Mouse (Mus musculus): ENCODE results near the gene Plgrkt. TPM values are rescaled to one million over a fixed set of nuclear protein-coding genes. Genes with fewer than 3 reads are reported as not detected.
A peak's percentile ranks its signal among the peaks of the same experiment; 100 is the strongest.

Plgrkt gene
- total and polyA plus RNA-seq, 2 experiments from 2014 or later: 53.5 to 55.6 TPM

- H3K27ac ChIP-seq (ENCODE audit: low read depth): no peak overlapping the region
- no peaks in the 10 kb centered on the region; the same call in 1 of the 2 replicates for H3K4me1 ChIP-seq (ENCODE audit: control insufficient read depth, insufficient read depth)
- H3K36me3 ChIP-seq (replicated peaks; ENCODE audit: control insufficient read depth, insufficient read depth, low read length): no peaks in the 10 kb centered on the region
- DNase-seq (ENCODE audit: low spot score): no peak
- WGBS: 86% methylated on average over 2 of the region's 2 CpGs
- no peaks in the 10 kb centered on the region for H3K9me3 ChIP-seq (replicated peaks; ENCODE audit: control insufficient read depth, low read length)
- H3K9ac ChIP-seq (replicated peaks; ENCODE audit: low read depth, low read length): no peak overlapping the region
- no peaks in the 10 kb centered on the region for H3K27me3 ChIP-seq (ENCODE audit: control insufficient read depth, insufficient read depth, low read length)
- ATAC-seq (ENCODE audit: insufficient read depth, low read depth): no peak
- TF ChIP-seq CTCF (IDR thresholded peaks at IDR 0.05; ENCODE audit: low read depth): no peak
- TF ChIP-seq EP300 (IDR thresholded peaks at IDR 0.05; ENCODE audit: low read depth): no peak
- no peak overlapping the region for H3K4me2 ChIP-seq (ENCODE audit: low read depth, low read length)
- no peak overlapping the region for H3K4me3 ChIP-seq (ENCODE audit: low read depth, low read length)
Observed at GRCm38 (mm10) chr19:29368041-29368440, 851 bp upstream of the Plgrkt start.

DNA sequence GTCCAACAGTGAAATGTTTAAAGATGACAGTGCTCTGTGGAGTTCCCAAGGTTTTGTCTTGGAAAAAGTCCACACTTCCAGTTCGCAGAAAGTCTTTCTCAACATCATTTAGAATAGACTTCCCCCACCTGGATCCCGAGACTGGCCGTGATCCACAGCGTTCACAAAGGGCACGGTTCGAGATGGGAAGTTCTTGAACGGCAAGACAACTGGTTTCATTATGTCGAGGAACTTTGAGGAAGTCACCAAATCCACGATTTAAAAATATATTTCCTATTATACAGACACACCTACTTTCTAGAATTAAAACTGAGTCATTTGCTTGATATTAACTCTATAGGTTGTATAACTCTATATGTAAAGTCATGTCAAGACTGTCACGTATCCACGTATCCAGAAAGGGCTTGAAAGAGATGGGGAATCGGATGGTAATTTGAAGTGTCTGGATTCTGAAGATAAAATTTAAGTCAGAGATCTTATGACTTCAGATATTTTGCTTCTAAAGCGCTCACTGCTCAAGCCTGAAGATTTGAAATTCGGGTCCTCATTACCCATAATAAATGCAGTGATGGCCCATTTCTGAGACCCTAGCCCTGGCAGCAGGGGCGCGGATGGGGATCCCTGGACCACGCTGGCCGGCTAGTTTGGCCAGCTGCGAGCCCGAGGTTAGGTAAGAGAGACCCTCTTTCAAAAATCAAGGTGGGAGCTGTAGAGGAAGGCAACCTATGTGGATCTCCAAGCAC, 793 bp downstream of the Plgrkt start:
- H3K27me3 ChIP-seq (ENCODE audit: control insufficient read depth, insufficient read depth, low read length): no peaks in the 10 kb centered on the region
- no peaks in the 10 kb centered on the region for H3K9me3 ChIP-seq (replicated peaks; ENCODE audit: control insufficient read depth, low read length)
- H3K4me2 ChIP-seq (ENCODE audit: low read depth, low read length): peak overlapping the region; percentile 89
- TF ChIP-seq EP300 (IDR thresholded peaks at IDR 0.05; ENCODE audit: low read depth): no peak
- no peak for TF ChIP-seq CTCF (IDR thresholded peaks at IDR 0.05; ENCODE audit: low read depth)
- DNase-seq (ENCODE audit: low spot score) (no peak), ATAC-seq (ENCODE audit: insufficient read depth, low read depth) (no peak)
- peak overlapping the region; percentile 66 for H3K27ac ChIP-seq (ENCODE audit: low read depth)
- peaks cover under 1% of the 10 kb centered on the region; the same call in 1 of the 2 replicates for H3K4me1 ChIP-seq (ENCODE audit: control insufficient read depth, insufficient read depth)
- WGBS: 45% methylated on average over 20 of the region's 20 CpGs
- no peaks in the 10 kb centered on the region for H3K36me3 ChIP-seq (replicated peaks; ENCODE audit: control insufficient read depth, insufficient read depth, low read length)
- H3K4me3 ChIP-seq (ENCODE audit: low read depth, low read length): peak overlapping the region; percentile 71
- H3K9ac ChIP-seq (replicated peaks; ENCODE audit: low read depth, low read length): peak overlapping the region; percentile 51

DNA sequence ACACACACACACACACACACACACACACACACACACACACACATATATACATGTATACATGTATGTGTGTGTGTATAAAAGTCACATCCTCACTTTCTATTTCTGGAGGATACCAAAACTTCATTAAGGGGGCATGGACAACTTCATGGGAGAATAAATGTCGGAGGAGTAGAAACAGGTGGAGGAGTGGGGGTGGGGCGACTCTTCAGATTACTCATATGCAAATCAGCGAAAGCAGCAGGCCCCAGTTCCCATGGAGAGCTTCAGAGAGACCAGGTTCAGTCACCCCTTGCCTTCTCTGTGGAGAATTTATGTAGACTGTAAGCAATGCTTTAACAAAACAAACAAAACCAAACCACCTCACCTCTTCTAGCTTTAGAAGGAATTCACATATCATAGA, 2.1 kb downstream of the Plgrkt start:
- Histone ChIP-seq H3K4me3 (ENCODE audit: low read depth, low read length) (no peak overlapping the region), H3K27me3 (ENCODE audit: control insufficient read depth, insufficient read depth, low read length) (no peaks in the 10 kb centered on the region), H3K27ac (ENCODE audit: low read depth) (no peak overlapping the region), H3K36me3 (replicated peaks; ENCODE audit: control insufficient read depth, insufficient read depth, low read length) (no peaks in the 10 kb centered on the region), H3K9ac (replicated peaks; ENCODE audit: low read depth, low read length) (no peak overlapping the region), H3K4me1 (ENCODE audit: control insufficient read depth, insufficient read depth) (peaks cover 6% of the 10 kb centered on the region; the same call in 1 of the 2 replicates), H3K9me3 (replicated peaks; ENCODE audit: control insufficient read depth, low read length) (no peaks in the 10 kb centered on the region), H3K4me2 (ENCODE audit: low read depth, low read length) (no peak overlapping the region)
- TF ChIP-seq CTCF (IDR thresholded peaks at IDR 0.05; ENCODE audit: low read depth) (no peak), EP300 (IDR thresholded peaks at IDR 0.05; ENCODE audit: low read depth) (no peak)
- no peak for DNase-seq (ENCODE audit: low spot score)
- no peak for ATAC-seq (ENCODE audit: insufficient read depth, low read depth)
- 27% methylated on average over 3 of the region's 3 CpGs for WGBS

- no peak overlapping the region for H3K4me2 ChIP-seq (ENCODE audit: low read depth, low read length)
- WGBS: 78% methylated on average over 5 of the region's 5 CpGs
Observed at GRCm38 (mm10) chr19:29364076-29364475, 3.1 kb downstream of the Plgrkt start.

DNA sequence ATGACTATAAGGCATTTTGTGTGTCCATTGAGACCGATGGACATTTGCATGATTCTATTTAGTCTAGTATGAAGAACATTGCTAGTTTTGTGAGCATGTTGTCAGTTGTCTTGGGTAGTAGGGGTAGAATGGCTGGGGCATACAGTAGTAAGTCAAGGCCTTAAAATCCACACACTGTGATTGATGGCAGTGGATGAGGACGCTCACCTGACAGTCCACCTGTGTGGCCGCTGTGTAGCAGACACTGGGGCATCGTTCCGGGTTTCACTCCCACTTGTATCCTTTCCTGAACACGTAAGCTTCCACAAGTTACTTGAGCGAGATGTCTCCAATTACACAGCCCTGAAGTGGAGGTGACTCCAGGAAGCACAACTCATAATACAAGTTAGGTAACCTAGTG, 3.6 kb downstream of the Plgrkt start:
- DNase-seq (ENCODE audit: low spot score): no peak
- TF ChIP-seq EP300 (IDR thresholded peaks at IDR 0.05; ENCODE audit: low read depth): no peak
- TF ChIP-seq CTCF (IDR thresholded peaks at IDR 0.05; ENCODE audit: low read depth): no peak
- Histone ChIP-seq H3K9me3 (replicated peaks; ENCODE audit: control insufficient read depth, low read length) (no peaks in the 10 kb centered on the region), H3K4me1 (ENCODE audit: control insufficient read depth, insufficient read depth) (peaks cover 6% of the 10 kb centered on the region; the same call in 1 of the 2 replicates), H3K27ac (ENCODE audit: low read depth) (no peak overlapping the region), H3K4me3 (ENCODE audit: low read depth, low read length) (no peak overlapping the region), H3K9ac (replicated peaks; ENCODE audit: low read depth, low read length) (no peak overlapping the region), H3K27me3 (ENCODE audit: control insufficient read depth, insufficient read depth, low read length) (no peaks in the 10 kb centered on the region), H3K36me3 (replicated peaks; ENCODE audit: control insufficient read depth, insufficient read depth, low read length) (no peaks in the 10 kb centered on the region), H3K4me2 (ENCODE audit: low read depth, low read length) (no peak overlapping the region)
- no peak for ATAC-seq (ENCODE audit: insufficient read depth, low read depth)
- WGBS: 87% methylated on average over 7 of the region's 7 CpGs

More at GRCm38 (mm10) chr19:29364076-29364475, 3.1 kb downstream of the Plgrkt start:
- no peak overlapping the region for H3K9ac ChIP-seq (replicated peaks; ENCODE audit: low read depth, low read length)
- H3K36me3 ChIP-seq (replicated peaks; ENCODE audit: control insufficient read depth, insufficient read depth, low read length): no peaks in the 10 kb centered on the region
- no peak for ATAC-seq (ENCODE audit: insufficient read depth, low read depth)
- no peaks in the 10 kb centered on the region for H3K9me3 ChIP-seq (replicated peaks; ENCODE audit: control insufficient read depth, low read length)
- no peak overlapping the region for H3K27ac ChIP-seq (ENCODE audit: low read depth)
- H3K4me1 ChIP-seq (ENCODE audit: control insufficient read depth, insufficient read depth): peaks cover 6% of the 10 kb centered on the region; the same call in 1 of the 2 replicates
- H3K4me3 ChIP-seq (ENCODE audit: low read depth, low read length): no peak overlapping the region
- no peaks in the 10 kb centered on the region for H3K27me3 ChIP-seq (ENCODE audit: control insufficient read depth, insufficient read depth, low read length)
- TF ChIP-seq EP300 (IDR thresholded peaks at IDR 0.05; ENCODE audit: low read depth) (no peak), CTCF (IDR thresholded peaks at IDR 0.05; ENCODE audit: low read depth) (no peak)
- DNase-seq (ENCODE audit: low spot score): no peak

Data from heart, postnatal 0 days (tissue).